Mouse (Mus musculus): ENCODE data around the gene Skap2.

The Skap2 gene

GRCm38 (mm10) chr6:51844106-51844505 is 168.2 kb downstream of the Skap2 start:
- no peak for DNase-seq (ENCODE audit: low spot score in 2 of 2)

- no peak for DNase-seq (ENCODE audit: low spot score in 2 of 2)
Observed at GRCm38 (mm10) chr6:51843081-51843480, 169.3 kb downstream of the Skap2 start.

GRCm38 (mm10) chr6:51838177-51838576 is 174.2 kb downstream of the Skap2 start:
- DNase-seq (ENCODE audit: low spot score in 2 of 2) = no peak

- no peak for DNase-seq (ENCODE audit: low spot score in 2 of 2)
Observed at GRCm38 (mm10) chr6:51833362-51833761, 179.0 kb downstream of the Skap2 start.

GRCm38 (mm10) chr6:51825621-51826021 is 186.7 kb downstream of the Skap2 start:
- DNase-seq (ENCODE audit: low spot score in 2 of 2) = no peak

GRCm38 (mm10) chr6:51824136-51824830 is 188.1 kb downstream of the Skap2 start:
- no peak for DNase-seq (ENCODE audit: low spot score in 2 of 2)

GRCm38 (mm10) chr6:51822049-51822448 is 190.3 kb downstream of the Skap2 start:
- no peak for DNase-seq (ENCODE audit: low spot score in 2 of 2)

- DNase-seq (ENCODE audit: low spot score in 2 of 2) = no peak
Observed at GRCm38 (mm10) chr6:51820853-51821252, 191.5 kb downstream of the Skap2 start.

GRCm38 (mm10) chr6:51816892-51817621 is 195.3 kb downstream of the Skap2 start:
- no peak for DNase-seq (ENCODE audit: low spot score in 2 of 2)

GRCm38 (mm10) chr6:51810906-51811305 is 201.4 kb downstream of the Skap2 start:
- no peak for DNase-seq (ENCODE audit: low spot score in 2 of 2)

- no peak for DNase-seq (ENCODE audit: low spot score in 2 of 2)
Observed at GRCm38 (mm10) chr6:51809164-51809824, 203.1 kb downstream of the Skap2 start.

- no peak for DNase-seq (ENCODE audit: low spot score in 2 of 2)
Observed at GRCm38 (mm10) chr6:51808011-51808410, 204.3 kb downstream of the Skap2 start.
